Mouse (Mus musculus): ENCODE data around the gene Wdr76.

DNA sequence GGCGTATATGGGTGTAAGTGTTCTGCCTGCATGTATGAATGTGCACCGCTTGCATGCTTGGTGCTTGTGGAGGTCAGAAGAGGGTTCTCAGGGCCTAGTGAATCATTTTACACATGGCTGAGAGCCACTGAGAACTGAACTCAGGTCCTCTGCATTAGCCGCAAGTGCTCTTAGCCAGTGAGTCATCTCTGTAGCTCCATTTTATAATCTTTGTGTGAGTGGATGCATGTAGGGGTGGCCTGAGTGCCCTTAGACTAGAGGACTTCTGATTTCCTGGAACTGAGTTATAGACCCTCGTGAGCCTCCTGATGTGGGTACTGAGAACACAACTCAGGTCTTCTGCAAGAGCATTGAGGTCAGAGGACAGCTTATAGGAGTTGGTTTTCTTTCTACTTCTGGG lies 7.7 kb downstream of the Wdr76 start:
- TF ChIP-seq FLI1 (IDR thresholded peaks at IDR 0.05; ENCODE audit: low read length) = no peak
- no peak for TF ChIP-seq GATA1 (IDR thresholded peaks at IDR 0.05; ENCODE audit: borderline replicate concordance, low read length)

Data from megakaryocyte, embryonic 14.5 days (primary cell).